Mouse (Mus musculus) T-helper 2 cell (primary cell): ENCODE measurements around the gene Hmga1b.
"Not testable (repeated sequence)": the region's sequence is repeated elsewhere in the genome, so short reads cannot be mapped to it uniquely, and the experiment has no call there.

Source experiments
- in situ Hi-C: fragments of 300-600 bp; cut with MboI, MseI; formaldehyde crosslinking; loops from one replicate; pipeline ENCODE4 v1.15.1; 2025; ENCODE audit warnings: high pct_unique_total_duplicates

Gene Hmga1b

GRCm38 (mm10) chr11:120762672-120763041 lies at the start of gene Hmga1b:
Gene Hmga1b (plus strand): TSS chr11:120762794.
- in situ Hi-C loops = not testable (repeated sequence)

- in situ Hi-C loops = loop anchor here (10.0 kb wide), 1 partner anchor 89 kb away; the partner anchor contains the start of gene Sirt7
These were observed 48.7 kb upstream of the Hmga1b start, which contains the start of the genes Cenpx and Lrrc45 for GRCm38 (mm10) chr11:120713580-120714518. Gene Cenpx (minus strand): TSS chr11:120713738. Gene Lrrc45 (plus strand): TSS chr11:120713925.

GRCm38 (mm10) chr11:120714546-120714945 lies 48.0 kb upstream of the Hmga1b start:
- in situ Hi-C loops = loop anchor here (10.0 kb wide), 1 partner anchor 90 kb away; the partner anchor contains the start of gene Sirt7

GRCm38 (mm10) chr11:120715131-120715530 lies 47.5 kb upstream of the Hmga1b start:
- in situ Hi-C loops = loop anchor here (10.0 kb wide), 1 partner anchor 90 kb away; the partner anchor contains the start of gene Sirt7

GRCm38 (mm10) chr11:120719242-120719641 lies 43.4 kb upstream of the Hmga1b start:
- in situ Hi-C loops = loop anchor here (10.0 kb wide), 1 partner anchor 94 kb away; the partner anchor contains the start of gene Sirt7

GRCm38 (mm10) chr11:120719841-120720376 lies 42.7 kb upstream of the Hmga1b start:
- in situ Hi-C loops = loop anchor here (10.0 kb wide), 1 partner anchor 95 kb away; the partner anchor contains the start of gene Sirt7

GRCm38 (mm10) chr11:120720450-120720849 lies 42.1 kb upstream of the Hmga1b start:
- in situ Hi-C loops = no loop called here

- in situ Hi-C loops = no loop called here
These were observed 41.2 kb upstream of the Hmga1b start, which contains the start of gene Rac3 for GRCm38 (mm10) chr11:120721124-120722066. Gene Rac3 (plus strand): TSS chr11:120721470.

GRCm38 (mm10) chr11:120722067-120722630 lies 40.4 kb upstream of the Hmga1b start:
- in situ Hi-C loops = no loop called here

- in situ Hi-C loops = no loop called here
These were observed 39.7 kb upstream of the Hmga1b start for GRCm38 (mm10) chr11:120722761-120723382.

- in situ Hi-C loops = no loop called here
These were observed 39.1 kb upstream of the Hmga1b start for GRCm38 (mm10) chr11:120723509-120723908.

GRCm38 (mm10) chr11:120726243-120727168 lies 36.1 kb upstream of the Hmga1b start:
- in situ Hi-C loops = loop anchor here (5.0 kb wide), 1 partner anchor 41 kb away; no protein-coding TSS in a partner anchor

- in situ Hi-C loops = loop anchor here (5.0 kb wide), 1 partner anchor 40 kb away; no protein-coding TSS in a partner anchor
These were observed 35.4 kb upstream of the Hmga1b start, which contains the start of gene Dcxr for GRCm38 (mm10) chr11:120727169-120727527. Gene Dcxr (minus strand): TSS chr11:120727281.

GRCm38 (mm10) chr11:120727564-120727963 lies 35.0 kb upstream of the Hmga1b start:
- in situ Hi-C loops = loop anchor here (5.0 kb wide), 1 partner anchor 40 kb away; no protein-coding TSS in a partner anchor

GRCm38 (mm10) chr11:120728530-120729240 lies 33.9 kb upstream of the Hmga1b start:
- in situ Hi-C loops = loop anchor here (5.0 kb wide), 1 partner anchor 39 kb away; no protein-coding TSS in a partner anchor

- in situ Hi-C loops = loop anchor here (5.0 kb wide), 1 partner anchor 38 kb away; no protein-coding TSS in a partner anchor
These were observed 33.1 kb upstream of the Hmga1b start for GRCm38 (mm10) chr11:120729432-120730050.

GRCm38 (mm10) chr11:120730331-120730870 lies 32.2 kb upstream of the Hmga1b start:
- in situ Hi-C loops = no loop called here
